Mouse (Mus musculus) ES-CJ7 (cell line): ENCODE results near the gene Casz1.
A peak's percentile ranks its signal among the peaks of the same experiment; 100 is the strongest.

Experiments
- DNase-seq: peaks from one replicate; pipeline ENCODE4 v3.0.0; 2011; ENCODE audit warnings: low read depth, low spot score

Gene Casz1

DNA sequence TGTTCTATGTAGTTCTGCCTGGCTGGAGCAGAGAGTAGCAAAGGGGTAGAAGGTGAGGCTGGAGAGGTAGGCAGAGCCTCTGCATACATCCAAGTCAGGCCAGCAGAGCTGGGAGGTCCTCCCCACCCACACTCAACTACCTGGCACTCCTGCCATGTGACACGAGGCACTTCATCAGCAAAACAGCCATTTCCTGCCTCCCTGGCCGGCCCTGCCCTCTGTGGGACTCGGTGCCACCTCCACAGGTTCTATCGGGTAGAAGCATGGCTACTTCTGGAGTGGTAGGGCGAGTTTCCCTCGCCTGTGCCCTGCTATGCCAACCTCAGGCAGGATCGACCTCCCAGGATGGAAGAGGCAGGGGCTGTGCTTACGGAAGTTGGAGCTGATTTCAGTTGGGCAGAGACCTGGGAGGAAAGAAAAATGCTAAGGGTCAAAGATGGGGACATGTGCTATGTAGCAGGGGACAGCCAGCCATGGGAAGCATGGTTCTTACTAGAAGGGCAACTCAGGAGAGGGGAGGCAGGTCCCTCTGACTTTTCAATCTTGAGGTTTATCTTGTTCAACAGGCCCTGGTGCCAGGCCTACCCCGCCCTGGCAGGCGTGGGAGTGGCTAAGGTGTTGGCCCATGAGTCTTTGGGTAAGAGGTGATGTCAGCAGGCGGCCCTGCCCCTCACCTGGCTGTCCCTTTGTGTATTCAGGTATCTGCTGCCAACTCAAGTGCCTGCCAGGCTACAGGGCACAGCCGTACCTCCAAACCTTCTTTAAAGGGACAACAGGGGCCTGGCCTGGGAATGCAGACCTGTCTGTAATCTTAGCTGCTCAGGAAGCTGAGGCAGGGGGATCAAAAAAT is 6.5 kb upstream of the Casz1 start:
- DNase-seq, result no peak

DNA sequence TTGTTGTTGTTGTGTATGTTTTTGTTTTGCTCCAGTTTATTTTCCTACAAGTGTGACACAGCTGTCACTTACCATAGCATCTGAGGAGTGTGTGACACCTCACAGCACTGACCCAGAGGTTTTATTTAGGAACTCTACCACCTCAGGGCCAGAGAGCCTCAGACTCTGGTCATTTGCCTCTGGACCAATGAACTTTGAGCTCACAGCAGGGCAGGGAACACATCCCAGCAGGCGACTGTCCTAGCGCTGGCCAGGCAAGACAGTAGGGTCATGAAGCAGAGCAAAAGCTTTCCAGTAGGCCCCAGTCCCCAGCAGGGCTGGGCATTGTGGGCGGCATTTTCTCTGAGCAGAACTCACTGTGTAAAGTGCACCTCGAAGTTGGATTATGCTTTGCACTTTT is 1.2 kb upstream of the Casz1 start:
- DNase-seq, result no peak

DNA sequence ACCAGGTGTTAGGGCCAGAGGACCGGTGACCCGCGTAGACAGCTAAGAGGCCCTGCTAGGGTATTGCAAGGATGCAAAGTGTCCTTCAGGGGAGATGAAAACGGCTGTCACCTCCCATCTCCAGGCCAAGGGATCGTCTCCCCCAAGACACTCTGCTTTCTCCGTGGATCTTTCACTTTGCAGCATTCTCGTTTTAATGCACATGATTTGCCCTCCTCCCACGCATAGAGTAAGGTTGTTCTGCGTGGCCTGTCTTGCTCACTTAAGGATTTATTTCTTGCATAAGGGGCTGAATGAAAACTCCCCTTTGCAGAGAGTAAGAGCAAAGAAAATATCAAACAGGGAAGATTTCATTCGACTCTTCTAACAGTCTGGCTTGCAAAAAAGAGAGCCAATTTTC is 593 bp upstream of the Casz1 start:
- DNase-seq, result no peak

DNA sequence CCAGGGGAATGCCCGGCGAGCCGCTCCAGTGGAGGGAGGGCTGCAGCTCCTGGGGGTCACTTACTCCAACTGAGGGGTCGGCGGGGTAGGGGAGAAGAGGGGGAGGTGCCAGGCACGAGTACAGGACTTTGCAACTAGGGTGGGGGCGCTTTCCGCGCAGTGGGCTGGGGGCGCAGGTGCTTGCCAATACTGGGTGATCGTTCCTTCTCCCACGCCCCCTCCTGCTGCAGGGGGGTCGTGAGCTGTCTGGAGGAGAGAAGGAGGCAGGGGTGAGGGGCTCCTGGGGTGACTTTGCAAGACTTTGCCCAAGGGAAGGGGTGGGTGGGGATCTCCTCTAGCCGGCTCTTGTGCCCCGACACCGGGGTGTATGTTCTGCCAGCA is 541 bp downstream of the Casz1 start:
- DNase-seq, result peak; percentile 14

DNA sequence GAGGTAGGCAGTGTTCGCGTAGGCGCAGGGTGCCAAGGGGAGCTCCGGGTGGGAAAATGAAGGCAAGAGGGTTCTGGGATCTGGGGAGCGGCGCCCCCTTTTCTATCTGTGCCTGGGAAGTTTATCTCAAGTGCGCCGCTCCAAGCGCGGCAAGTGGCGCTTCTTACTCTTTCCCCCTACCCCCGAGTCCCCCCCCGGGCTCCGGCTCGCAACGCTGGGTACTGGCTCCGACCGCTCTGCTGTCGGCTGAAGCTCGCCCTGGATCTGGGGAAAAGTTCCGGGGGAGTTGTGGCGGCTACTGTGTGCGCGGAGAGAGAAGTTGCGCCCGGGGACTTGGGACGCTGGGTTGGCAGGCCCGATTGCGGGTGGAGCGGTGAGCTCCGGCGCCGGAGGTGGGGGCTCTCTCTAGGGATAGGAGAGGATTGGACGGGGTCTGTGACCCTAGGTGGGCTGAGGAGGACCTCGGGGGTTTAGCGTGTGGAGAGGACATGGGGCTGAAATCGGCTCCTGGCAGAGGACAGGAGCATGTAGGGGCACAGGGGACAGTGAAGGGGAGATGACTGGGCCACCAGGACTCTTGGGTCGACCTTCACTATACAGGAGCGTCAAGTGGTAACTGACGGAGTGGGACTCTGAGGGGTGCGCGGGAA is 1.1 kb downstream of the Casz1 start:
- peak; percentile 17 for DNase-seq

DNA sequence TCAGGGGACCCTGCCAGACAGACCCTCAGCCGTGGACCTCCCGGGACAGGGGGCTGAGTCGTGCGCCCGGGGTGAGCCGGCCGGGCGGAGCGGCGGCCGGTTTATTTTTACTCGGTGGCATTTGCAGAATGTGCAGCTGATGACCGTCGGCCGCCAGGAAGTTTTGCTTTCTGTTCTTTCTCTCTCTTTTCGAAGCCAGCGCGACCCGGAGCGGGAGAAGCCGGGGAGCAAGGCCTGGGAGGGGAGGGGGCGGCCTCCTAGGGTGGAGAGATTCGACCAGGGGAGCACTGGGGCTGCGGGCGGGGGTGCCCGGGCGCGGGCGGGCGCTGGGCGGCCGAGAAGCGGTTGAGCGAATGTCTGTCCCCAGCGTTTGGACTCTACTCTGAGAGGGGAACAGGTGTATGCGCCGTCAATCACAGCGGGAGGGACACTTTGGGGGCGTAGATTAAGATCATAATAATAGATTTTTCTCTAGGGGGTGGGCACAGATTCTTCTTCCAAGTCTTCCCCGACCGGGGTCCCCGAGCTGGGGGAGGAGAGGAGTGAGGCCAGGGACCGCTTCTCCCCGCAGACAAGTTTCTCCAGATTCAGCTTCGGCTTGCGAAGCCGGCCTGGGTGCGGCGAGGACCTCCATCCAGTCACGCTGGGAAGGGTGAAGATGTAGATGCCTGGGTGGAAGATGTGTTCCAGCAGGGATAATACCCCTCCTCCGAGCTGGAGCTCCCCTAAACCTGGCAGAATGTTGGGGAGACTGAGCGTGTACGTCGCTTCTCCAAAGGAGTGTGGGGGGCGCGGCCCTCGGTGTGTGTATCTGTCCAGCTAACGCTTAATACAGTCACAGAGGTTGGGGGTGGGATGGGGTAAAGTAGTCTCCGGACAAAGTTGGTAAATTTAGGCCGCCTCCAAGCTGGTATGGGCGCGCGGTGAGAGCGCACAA is 1.9 kb downstream of the Casz1 start:
- peak; percentile 35 for DNase-seq

DNA sequence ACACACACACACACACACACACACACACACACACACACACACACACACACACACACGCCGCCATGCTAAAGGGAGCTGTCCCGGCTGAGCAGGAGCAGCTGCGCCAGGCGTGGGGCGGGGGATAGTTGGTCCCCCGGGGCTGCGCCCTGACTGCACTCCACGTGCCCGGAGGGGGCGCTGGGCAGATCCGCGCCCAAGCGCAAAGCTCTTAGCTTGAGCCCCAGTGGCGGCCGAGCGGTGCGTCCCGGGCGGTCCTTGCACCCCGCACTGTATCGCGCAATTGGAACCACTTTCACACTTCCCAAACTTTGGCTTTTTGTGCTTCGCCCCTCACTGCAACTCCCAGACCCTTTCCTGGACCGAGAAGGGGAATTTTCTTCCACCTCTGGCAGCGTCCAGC is 2.6 kb downstream of the Casz1 start:
- DNase-seq, result peak; percentile 79

DNA sequence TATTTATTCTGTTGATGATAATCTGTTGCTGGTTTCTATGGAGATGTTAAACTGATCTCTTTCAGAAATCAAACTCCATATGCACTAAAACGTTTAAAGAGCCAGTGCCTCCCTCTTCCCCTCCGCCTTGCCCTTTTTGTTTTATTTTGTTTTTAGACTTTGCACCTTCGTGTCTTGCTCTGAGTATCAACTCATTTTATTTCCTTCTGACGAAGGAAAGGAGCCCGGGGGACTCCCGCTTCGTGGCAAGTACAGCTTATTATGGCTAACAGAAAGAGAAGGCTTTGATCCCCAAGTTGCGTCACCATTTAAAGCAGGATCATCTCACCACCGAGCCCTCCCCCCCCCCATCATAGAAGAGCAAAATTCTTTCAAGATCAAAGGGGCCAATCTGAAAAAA is 3.2 kb downstream of the Casz1 start:
- no peak for DNase-seq

DNA sequence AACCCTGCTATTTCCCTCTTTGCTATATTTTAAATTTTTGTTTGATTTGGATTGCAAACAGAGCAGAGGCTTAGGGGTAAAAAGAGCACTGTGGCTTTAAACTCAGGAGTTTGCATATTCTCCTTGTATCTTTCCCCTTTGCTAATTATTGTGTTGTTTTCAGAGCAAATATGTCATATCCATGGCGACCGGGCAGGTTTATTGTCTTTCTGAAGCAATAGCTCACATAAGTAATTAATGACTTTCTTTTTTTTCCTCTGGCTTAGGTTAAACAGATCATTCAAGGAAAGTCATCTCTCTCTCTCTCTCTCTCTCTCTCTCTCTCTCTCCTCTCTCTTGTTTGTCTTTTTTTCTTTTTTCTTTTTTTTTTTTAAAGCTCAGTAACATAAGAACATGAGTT is 4.6 kb downstream of the Casz1 start:
- no peak for DNase-seq

DNA sequence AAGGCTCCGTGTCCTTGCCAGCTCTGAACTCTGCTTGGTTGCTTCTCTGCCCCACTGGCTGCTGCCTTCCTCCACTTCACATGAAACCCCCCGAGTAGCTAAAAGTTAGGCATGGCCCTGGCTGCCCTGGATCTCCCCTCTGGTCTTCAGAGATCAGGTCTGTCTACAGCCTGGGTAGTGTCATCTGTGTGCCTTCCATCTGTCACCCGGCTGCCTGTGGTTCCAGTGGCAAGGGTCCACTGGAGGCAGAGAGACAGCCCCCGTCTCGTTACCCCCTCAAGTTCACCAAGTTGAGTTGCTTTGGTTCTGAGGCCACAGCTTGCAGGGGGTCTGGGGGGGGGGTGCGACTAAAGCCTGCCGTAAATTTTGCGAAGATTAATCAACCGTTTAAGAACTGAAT is 6.5 kb downstream of the Casz1 start:
- DNase-seq, result no peak

DNA sequence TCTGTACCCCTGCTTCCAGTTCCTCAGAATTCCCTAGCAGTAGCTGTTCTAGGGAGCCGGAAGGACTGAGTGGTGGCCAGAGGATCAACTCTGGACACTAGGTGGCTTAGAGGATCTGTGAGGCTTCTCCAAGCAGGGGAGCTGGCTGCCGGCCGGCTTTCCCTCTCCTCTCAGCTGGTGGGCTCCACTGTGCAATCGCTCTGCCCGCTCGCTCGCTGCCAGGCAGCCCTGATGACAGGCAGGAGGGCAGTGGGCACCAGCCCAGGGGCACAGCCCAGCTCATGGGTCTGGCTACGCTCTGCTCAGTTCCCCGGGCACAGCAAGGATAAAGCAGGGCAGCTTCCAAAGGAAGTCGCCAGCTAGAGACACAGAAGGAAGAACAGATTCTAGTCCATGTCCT is 7.7 kb downstream of the Casz1 start:
- peak; percentile 25 for DNase-seq

DNA sequence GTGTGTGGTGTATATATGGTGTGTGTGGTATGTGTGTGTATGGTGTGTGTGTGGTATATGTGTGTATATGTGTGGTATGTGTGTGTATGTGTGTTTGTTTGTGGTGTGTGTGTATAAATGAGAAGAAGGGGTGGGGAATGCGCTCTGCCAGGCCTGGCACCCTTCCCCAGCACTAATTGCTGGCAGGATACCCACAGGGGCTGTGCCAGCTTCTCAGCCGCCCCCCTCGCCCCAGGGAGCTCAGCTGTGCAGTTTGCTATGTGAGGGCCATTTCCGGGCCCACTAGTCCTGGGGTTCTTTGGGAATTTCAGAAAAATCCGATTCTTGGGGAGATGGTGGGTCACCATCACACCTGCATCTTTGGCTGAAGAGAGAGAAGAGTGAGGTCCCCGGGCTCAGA is 9.0 kb downstream of the Casz1 start:
- DNase-seq, result no peak

DNA sequence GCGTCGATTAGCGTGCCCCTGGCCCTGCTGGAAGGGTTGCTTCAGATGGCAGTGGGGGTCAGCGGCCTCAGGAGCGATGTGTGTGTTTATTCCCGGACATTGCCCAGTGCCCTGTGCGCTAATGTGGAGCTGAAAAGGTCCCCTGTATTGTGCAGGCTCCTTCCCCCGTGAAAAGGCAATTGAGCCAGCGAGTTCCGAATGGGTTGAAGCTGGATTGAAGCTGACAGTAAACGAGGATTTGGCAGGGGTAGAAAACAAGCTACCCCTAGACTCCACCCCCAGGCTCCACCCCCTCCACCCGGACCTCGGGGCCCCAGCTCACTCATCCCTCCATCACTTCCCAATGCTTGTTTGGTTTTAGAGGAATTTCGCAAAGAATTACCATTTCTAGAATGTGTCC is 12.3 kb downstream of the Casz1 start:
- DNase-seq, result peak; percentile 43

DNA sequence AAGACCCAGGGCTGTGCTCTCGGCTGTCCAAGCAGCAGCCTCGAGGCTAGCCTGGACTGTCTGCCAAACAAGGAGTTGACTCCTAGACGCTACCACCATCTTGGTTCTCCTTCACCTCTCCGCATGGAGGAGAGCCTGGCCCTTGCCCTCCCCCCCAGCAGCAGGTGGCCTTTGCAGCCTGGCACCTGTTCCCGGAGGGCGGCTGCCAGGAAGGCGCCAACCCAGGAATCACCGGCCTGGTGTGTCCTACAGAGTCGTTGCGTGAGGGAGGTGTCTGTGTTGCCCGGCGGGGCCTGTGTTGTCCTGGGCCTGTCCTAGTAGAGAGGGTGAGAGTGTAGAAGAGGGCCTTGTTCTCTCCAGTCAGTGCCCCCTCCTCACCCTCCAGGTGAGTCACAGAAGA is 13.9 kb downstream of the Casz1 start:
- DNase-seq, result no peak

DNA sequence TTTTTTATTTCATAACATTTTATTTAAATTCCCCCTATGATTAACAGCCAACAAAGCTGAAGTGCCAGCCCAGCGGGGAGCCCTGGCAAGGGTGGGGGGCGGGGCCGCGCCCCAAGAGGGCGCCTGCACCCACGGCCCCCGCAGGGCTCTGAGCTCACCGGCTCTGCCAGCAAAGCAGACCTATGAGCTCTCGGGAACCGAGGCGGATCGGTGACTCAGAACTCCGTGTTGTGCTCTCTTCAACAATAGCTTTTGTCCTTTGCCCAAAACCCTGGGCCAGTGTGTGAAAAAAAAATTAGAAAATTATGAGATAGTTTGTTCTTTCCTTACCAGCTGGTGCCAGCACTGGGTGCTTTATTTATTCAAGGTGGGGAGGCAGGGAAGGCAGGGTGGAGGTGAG is 15.9 kb downstream of the Casz1 start:
- DNase-seq, result no peak

DNA sequence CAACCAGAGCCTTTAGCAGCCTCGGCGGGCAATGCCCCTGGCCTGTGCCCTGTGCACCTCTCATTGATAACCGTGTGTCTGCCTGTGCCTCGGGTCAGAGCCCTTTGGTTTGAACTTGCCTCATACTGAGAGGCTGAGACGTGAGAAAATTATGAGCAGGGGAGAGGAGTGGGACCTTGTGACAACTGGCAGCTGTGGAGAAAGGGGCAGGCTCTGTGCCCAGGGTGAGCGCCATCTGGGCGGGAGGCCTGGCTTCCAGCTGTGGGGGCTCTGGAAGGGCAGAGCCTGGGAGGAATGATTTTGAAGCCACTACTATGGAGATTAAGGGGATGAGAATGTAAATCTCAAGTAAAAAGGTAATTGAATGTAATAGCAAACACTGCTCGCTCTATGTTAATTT is 19.1 kb downstream of the Casz1 start:
- no peak for DNase-seq

DNA sequence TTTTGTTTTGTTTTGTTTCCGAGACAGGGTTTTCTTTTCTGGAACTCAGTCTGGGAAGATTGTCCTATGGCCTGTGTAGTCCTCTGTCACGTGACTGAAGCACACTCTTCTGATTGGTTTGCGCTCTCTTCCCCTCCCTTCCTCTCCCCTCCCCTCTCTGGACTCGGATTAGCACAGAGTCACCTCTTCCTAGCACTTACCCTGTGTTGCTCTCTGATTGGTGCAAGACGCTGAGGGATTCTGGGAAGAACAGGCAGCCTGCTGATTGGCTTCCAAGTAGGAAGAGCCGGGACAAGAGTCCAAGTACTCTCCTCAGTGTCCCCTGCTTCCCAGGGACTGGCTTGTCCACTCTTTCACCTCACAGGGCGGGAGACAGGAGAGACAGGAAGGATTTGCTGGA is 26.1 kb downstream of the Casz1 start:
- DNase-seq, result peak; percentile 96

DNA sequence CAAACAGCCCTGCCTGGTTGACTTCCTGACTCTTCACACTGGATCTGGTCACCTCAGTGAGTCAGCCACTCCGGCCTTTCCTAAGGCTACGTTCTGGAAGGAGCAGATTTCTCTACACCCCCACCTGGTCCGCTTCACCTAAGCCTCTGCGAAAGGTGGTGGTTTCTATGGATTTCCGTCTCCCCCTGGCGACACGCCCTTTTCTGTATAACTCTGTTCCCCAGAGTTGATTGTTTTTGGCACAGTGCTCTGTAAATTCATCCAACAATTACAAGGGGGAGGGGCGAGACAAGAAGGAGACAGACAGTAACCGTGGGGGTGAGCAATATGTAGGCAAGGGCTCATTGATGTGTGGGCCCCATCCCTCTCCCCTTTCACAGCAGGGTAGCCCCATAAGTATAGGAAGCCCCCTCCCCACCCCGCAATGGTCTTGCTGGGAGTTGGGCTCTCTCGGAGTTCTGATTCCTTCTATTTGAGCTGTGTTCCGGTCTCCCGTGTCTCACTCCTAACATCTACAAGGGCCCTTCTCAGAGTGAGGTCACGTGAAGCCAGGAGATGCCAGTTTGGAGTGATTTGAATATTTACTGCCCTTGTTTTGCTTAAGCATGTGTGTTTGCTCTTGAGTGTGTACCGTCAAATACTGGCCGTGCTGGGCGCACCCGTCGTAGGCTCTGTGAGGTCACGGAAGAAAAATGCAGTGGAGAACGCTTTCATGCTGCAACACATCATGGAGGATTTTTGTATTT is 29.2 kb downstream of the Casz1 start:
- DNase-seq, result no peak

DNA sequence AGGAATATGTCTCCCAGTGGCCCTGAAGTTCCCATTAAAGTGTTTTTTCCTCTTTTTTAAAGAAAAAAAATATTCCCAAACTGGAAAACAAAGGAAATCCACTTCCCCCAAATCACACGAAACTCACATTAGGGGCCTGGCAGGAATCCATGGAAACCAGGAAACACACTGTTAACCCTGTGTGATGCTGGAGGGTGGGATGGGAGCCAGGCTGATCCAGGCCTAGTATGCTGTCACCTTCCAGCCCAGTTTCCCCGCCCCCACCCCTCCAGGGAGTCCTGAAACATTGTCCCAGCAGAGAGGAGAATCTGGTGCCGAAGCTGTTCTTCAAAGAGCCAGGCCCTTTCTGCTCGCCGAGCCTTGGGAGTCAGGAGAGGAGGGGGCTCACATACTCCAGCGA is 32.2 kb downstream of the Casz1 start:
- no peak for DNase-seq

DNA sequence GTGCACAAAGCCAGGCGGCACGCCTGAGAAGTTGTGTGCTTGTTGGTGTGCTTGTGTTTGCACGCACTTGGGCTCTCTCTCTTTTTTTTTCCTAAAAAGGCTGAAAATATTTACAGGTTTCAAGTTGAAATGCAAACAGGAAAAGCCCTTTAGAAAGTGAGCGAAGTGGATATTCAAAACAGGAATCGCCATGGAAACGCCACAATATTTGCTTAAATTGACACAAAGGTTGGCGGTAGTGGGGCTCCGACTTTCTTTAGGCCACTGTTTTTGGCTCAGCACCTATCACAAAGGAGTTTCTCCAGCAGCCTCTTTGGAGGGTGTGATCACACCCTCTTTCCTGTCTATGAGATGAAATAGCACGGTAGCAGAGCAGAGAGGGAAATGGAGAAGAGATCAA is 32.8 kb downstream of the Casz1 start:
- no peak for DNase-seq

DNA sequence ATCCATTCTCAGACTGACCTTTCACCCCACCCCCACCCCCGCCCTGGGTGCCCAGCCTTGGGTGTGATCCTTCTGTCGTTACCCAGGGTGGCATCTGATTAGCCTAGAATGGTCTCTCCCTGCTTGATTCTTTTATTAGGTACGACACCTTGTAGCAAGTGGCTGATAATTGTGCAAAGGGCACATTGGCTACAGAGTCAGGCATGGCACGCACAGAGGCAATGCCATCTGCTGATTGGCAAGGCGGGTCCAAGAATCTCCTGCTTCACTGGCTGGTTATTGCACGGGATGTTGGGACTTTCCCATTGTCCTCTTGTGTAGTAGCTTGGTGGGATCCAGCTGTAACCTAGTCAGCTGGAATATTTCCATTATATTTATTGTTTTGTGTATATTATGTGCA is 33.4 kb downstream of the Casz1 start:
- DNase-seq, result no peak

DNA sequence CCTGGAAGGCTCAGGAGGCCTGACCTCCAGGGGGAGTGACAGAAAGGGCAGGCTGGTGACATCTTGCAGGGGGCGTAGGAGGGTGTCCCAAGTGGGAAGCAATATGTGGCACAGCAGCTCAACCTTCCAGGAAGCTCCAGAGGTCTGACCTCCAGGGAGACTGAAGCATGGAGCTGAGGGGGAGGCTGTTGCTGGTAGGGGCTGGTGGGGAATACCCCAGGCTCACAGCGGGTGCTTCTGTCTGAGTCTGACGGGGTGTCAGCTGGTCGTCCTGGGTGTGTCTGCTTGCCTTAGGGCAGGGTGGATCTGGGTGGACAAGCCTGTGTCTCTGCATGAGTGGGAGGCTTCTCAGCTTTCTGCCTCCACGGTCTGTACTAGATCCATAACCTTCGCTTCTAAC is 38.1 kb downstream of the Casz1 start:
- DNase-seq, result no peak
